Mouse (Mus musculus): Measurements from ENCODE around the gene Hoxc13.

DNA sequence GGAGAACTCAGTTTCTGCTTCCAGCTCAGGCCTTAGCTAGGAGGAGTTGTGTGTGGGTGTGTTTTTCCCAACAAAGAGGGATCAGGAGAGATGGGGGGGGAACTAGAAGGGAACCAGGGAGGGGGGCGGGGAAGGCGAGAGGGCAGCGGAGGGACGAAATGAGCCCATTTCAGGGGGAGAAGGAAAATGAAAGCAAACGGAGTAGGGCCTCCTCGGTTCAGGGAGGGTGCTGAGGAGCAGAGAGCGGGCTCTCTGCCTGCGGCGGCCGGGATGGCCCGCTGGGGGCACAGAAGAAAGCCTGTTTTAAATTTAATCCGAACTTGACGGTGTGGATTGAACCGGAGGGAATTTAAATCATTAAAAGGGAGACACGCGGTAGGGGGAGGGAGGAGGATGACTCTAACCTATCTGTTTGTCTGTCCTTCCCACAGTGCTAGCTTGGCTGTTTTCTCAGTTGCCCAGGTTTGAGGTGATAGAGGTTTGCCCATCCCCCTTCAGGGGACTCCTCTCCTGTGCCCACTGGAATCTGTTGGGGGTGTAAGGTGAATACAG, 56.6 kb downstream of the Hoxc13 start:
- TF ChIP-seq CTCF (IDR thresholded peaks at IDR 0.05; ENCODE audit: extremely low read depth, insufficient read depth, insufficient read length, insufficient replicate concordance) (no peak), POLR2A (IDR thresholded peaks at IDR 0.05; ENCODE audit: low read depth, low read length) (no peak)

All from spleen, adult 2 months (tissue).